Mouse (Mus musculus): ENCODE measurements around the gene Sumf1.

- TF ChIP-seq CTCF (IDR thresholded peaks at IDR 0.05; ENCODE audit: control insufficient read depth, insufficient read depth, low read length) (no peak), POLR2A (IDR thresholded peaks at IDR 0.05; ENCODE audit: borderline replicate concordance, control insufficient read depth, low read depth, low read length) (no peak)
These were observed 110.8 kb downstream of the Sumf1 start for GRCm38 (mm10) chr6:108074624-108075023.

Data from bone marrow, adult 2 months (tissue).